Mouse (Mus musculus) midbrain, embryonic 15.5 days (tissue): ENCODE data around the gene Aspdh. TPM values are rescaled to one million over a fixed set of nuclear protein-coding genes. Genes with fewer than 3 reads are reported as not detected.
A peak's percentile ranks its signal among the peaks of the same experiment; 100 is the strongest.

ENCODE experiments used
- ATAC-seq: fragments of 200-750 bp; cut with Nextera tagmentation; replicated peaks from 2 replicates; pipeline ENCODE4 v1.8.0; 2017; ENCODE audit warnings: moderate TSS enrichment
- H3K27ac ChIP-seq: fragments of 300-500 bp; sonication (generic); 2 replicates; pipeline ENCODE4 v1.5.1; 2015; ENCODE audit warnings: mild to moderate bottlenecking, inconsistent platforms
- H3K27me3 ChIP-seq: fragments of 300-500 bp; sonication (generic); replicated peaks from 2 replicates; pipeline ENCODE4 v1.6.1; 2015; ENCODE audit warnings: inconsistent platforms
- H3K36me3 ChIP-seq: fragments of 300-500 bp; sonication (generic); replicated peaks from 2 replicates; pipeline ENCODE4 v1.6.1; 2015; ENCODE audit warnings: inconsistent platforms
- H3K4me1 ChIP-seq: fragments of 300-500 bp; sonication (generic); 2 replicates; pipeline ENCODE4 v1.6.1; 2015; ENCODE audit warnings: inconsistent platforms
- H3K4me2 ChIP-seq: fragments of 300-500 bp; sonication (generic); 2 replicates; pipeline ENCODE4 v1.6.1; 2015; ENCODE audit warnings: inconsistent platforms, mild to moderate bottlenecking, moderate library complexity
- H3K4me3 ChIP-seq: fragments of 300-500 bp; sonication (generic); 2 replicates; pipeline ENCODE4 v1.5.1; 2015; ENCODE audit warnings: mild to moderate bottlenecking, inconsistent platforms
- H3K9ac ChIP-seq: fragments of 300-500 bp; sonication (generic); 2 replicates; pipeline ENCODE4 v1.6.1; 2015; ENCODE audit warnings: mild to moderate bottlenecking, inconsistent platforms
- H3K9me3 ChIP-seq: fragments of 300-500 bp; sonication (generic); 2 replicates; pipeline ENCODE4 v1.6.1; 2016; ENCODE audit warnings: inconsistent platforms
- WGBS: fragments of 180-500 bp; shearing (Covaris S2); methylation state at CpG from one replicate; pipeline ENCODE4 v1.1.7; 2015; ENCODE audit warnings: mixed read lengths; 5-methylcytosine and 5-hydroxymethylcytosine counted together
- polyA plus RNA-seq: library from polyadenylated mRNA; unstranded; fragments of >200 nt; fragmentation: Nextera tagmentation; extraction: Ambion mirVana; gene quantifications from 2 replicates; pipeline ENCODE4 v1.2.1, GENCODE M21; 2015

Gene Aspdh
- polyA plus RNA-seq, 1 experiment from 2014 or later: 6.0 TPM

- 79% methylated on average over 6 of the region's 6 CpGs for WGBS
- Histone ChIP-seq H3K9ac (no peak overlapping the region), H3K27ac (no peak overlapping the region), H3K4me1 (peaks cover 25% of the 10 kb centered on the region), H3K36me3 (peaks cover 54% of the 10 kb centered on the region), H3K4me2 (no peak overlapping the region), H3K9me3 (no peaks in the 10 kb centered on the region), H3K4me3 (no peak overlapping the region), H3K27me3 (no peaks in the 10 kb centered on the region)
- ATAC-seq: no peak
Observed at GRCm38 (mm10) chr7:44460067-44460466, 5.1 kb upstream of the Aspdh start.

DNA sequence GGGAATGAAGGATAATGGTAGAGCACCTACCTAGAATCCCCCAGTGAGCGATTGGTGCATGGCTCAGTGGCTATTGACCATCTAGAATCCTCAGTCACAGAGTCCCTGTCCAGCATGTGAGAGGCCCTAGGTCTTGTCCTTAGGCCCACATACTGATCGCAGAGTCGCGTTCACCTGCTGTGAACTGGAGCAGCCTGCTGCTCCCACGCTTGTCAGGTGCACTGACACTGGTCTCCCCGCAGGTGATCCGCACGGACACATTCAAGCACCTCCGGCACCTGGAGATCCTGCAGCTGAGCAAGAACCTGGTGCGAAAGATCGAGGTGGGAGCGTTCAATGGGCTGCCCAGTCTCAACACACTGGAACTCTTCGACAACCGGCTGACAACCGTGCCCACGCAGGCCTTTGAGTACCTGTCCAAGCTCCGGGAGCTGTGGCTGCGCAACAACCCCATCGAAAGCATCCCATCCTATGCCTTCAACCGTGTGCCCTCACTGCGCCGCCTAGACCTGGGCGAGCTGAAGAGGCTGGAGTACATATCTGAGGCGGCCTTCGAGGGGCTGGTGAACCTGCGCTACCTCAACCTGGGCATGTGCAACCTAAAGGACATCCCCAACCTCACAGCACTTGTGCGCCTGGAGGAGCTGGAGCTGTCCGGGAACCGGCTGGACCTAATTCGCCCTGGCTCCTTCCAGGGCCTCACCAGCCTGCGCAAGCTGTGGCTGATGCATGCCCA is 4.3 kb upstream of the Aspdh start:
- no peak overlapping the region for H3K4me2 ChIP-seq
- peaks cover 32% of the 10 kb centered on the region for H3K4me1 ChIP-seq
- no peaks in the 10 kb centered on the region for H3K27me3 ChIP-seq
- no peak for ATAC-seq
- H3K27ac ChIP-seq: no peak overlapping the region
- H3K9me3 ChIP-seq: no peaks in the 10 kb centered on the region
- WGBS: 84% methylated on average over 31 of the region's 31 CpGs
- H3K36me3 ChIP-seq: peaks cover 54% of the 10 kb centered on the region
- no peak overlapping the region for H3K9ac ChIP-seq
- H3K4me3 ChIP-seq: no peak overlapping the region

- no peak overlapping the region for H3K4me2 ChIP-seq
- no peak overlapping the region for H3K27ac ChIP-seq
- H3K9me3 ChIP-seq: no peaks in the 10 kb centered on the region
- no peak overlapping the region for H3K4me3 ChIP-seq
- ATAC-seq: no peak
- peaks cover 39% of the 10 kb centered on the region for H3K4me1 ChIP-seq
- H3K9ac ChIP-seq: no peak overlapping the region
- no peaks in the 10 kb centered on the region for H3K27me3 ChIP-seq
- peaks cover 51% of the 10 kb centered on the region for H3K36me3 ChIP-seq
- WGBS: 80% methylated on average over 53 of the region's 57 CpGs
Observed at GRCm38 (mm10) chr7:44461503-44462217, 3.5 kb upstream of the Aspdh start.

- 33% methylated on average over 77 of the region's 77 CpGs for WGBS
- no peak overlapping the region for H3K9ac ChIP-seq
- no peak overlapping the region for H3K4me3 ChIP-seq
- peaks cover 46% of the 10 kb centered on the region for H3K4me1 ChIP-seq
- ATAC-seq: no peak
- no peaks in the 10 kb centered on the region for H3K27me3 ChIP-seq
- no peak overlapping the region for H3K27ac ChIP-seq
- peaks cover 44% of the 10 kb centered on the region for H3K36me3 ChIP-seq
- no peaks in the 10 kb centered on the region for H3K9me3 ChIP-seq
- no peak overlapping the region for H3K4me2 ChIP-seq
Observed at GRCm38 (mm10) chr7:44462218-44463055, 2.8 kb upstream of the Aspdh start.

- Histone ChIP-seq H3K4me3 (no peak overlapping the region), H3K4me2 (no peak overlapping the region), H3K27ac (no peak overlapping the region; the same call in 1 of the 2 replicates), H3K4me1 (peaks cover 48% of the 10 kb centered on the region), H3K27me3 (no peaks in the 10 kb centered on the region), H3K9me3 (no peaks in the 10 kb centered on the region), H3K36me3 (peaks cover 38% of the 10 kb centered on the region), H3K9ac (no peak overlapping the region)
- ATAC-seq: no peak
- 40% methylated on average over 8 of the region's 8 CpGs for WGBS
Observed at GRCm38 (mm10) chr7:44463056-44463425, 2.1 kb upstream of the Aspdh start.

DNA sequence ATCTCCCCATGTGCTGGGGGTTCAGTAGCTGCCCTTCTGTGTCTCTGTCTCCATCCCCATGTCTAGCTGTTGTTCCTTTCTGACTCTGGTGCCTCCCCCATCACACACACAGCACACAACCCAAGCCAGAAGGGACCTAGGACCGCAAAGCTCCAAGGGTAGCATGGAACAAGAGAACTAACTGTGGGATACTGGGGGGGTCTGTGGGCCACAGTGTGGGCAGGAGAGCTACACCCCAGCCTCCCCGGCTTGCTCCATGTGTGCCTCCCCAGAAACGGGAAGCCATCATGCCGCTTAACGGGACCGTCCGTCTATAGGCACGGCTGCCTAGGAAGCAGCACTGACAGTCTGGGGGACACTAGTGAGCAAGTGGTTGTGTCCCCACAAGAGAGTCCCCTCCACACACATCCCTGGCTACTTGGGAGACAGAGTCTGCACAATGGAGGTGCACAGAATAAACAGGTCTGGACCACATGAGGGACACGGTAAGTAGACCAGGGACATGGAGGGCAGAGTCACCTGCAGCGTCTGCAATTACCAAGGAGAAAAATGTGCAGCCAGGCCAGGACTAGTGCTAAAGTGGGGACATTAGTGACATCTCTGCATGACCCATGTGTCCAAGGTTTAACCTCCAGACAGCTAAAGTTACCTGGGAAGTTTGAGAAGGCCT is 1.5 kb upstream of the Aspdh start:
- WGBS: 78% methylated on average over 10 of the region's 10 CpGs

DNA sequence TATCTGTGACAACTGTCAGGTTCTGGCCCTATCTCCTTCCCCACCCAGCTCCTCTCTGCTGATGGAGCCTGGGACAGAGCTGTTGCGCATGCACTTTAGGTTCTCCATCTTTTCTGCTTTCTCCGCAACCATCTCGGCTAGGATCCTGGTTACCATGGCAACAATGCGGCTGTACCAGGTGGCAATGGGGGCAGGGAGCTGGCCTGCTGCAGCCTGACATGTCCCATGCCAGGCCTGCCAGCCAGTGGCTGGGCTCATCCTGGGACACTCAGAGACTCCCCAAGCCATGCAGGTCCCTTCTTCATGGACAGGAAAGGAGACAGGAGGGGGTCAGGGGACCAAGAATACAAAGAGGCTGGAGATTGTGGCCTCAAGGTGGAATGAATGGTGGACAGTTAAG is 680 bp upstream of the Aspdh start:
- no peaks in the 10 kb centered on the region for H3K9me3 ChIP-seq

More for the DNA sequence above, 1.5 kb upstream of the Aspdh start:
- no peak overlapping the region for H3K4me3 ChIP-seq
- no peak overlapping the region for H3K4me2 ChIP-seq
- H3K36me3 ChIP-seq: peaks cover 33% of the 10 kb centered on the region
- H3K9ac ChIP-seq: peak overlapping the region; percentile 13; the same call in 1 of the 2 replicates
- no peak for ATAC-seq
- H3K9me3 ChIP-seq: no peaks in the 10 kb centered on the region
- H3K27me3 ChIP-seq: no peaks in the 10 kb centered on the region
- H3K27ac ChIP-seq: peak overlapping the region; percentile 86
- peaks cover 53% of the 10 kb centered on the region for H3K4me1 ChIP-seq

GRCm38 (mm10) chr7:44466006-44466887 is 1.1 kb downstream of the Aspdh start:
- 76% methylated on average over 10 of the region's 10 CpGs for WGBS
- no peak overlapping the region for H3K9ac ChIP-seq
- H3K9me3 ChIP-seq: no peaks in the 10 kb centered on the region
- peaks cover 67% of the 10 kb centered on the region for H3K4me1 ChIP-seq
- no peak overlapping the region for H3K4me2 ChIP-seq
- peak overlapping the region; percentile 95 for H3K27ac ChIP-seq
- no peak for ATAC-seq
- peaks cover 14% of the 10 kb centered on the region for H3K36me3 ChIP-seq
- no peak overlapping the region for H3K4me3 ChIP-seq
- H3K27me3 ChIP-seq: no peaks in the 10 kb centered on the region

More for the DNA sequence above, 680 bp upstream of the Aspdh start:
- H3K27me3 ChIP-seq: no peaks in the 10 kb centered on the region
- H3K9ac ChIP-seq: peak overlapping the region; percentile 13
- peaks cover 61% of the 10 kb centered on the region for H3K4me1 ChIP-seq
- 0 out of 2 replicates have a peak, but pooled peaks have one; percentile 0 for ATAC-seq
- no peak overlapping the region for H3K4me3 ChIP-seq
- peak overlapping the region; percentile 86 for H3K27ac ChIP-seq
- peaks cover 25% of the 10 kb centered on the region for H3K36me3 ChIP-seq
- peak overlapping the region; percentile 16 for H3K4me2 ChIP-seq
- 6% methylated on average over 4 of the region's 4 CpGs for WGBS

GRCm38 (mm10) chr7:44466888-44467311 is 1.7 kb downstream of the Aspdh start:
- WGBS: 74% methylated on average over 16 of the region's 16 CpGs
- Histone ChIP-seq H3K27me3 (no peaks in the 10 kb centered on the region), H3K36me3 (peaks cover 7% of the 10 kb centered on the region), H3K4me2 (peak overlapping the region; percentile 7; the same call in 1 of the 2 replicates), H3K9me3 (no peaks in the 10 kb centered on the region), H3K9ac (no peak overlapping the region), H3K27ac (peak overlapping the region; percentile 95), H3K4me1 (peaks cover 67% of the 10 kb centered on the region), H3K4me3 (no peak overlapping the region)
- ATAC-seq: 0 out of 2 replicates have a peak, but pooled peaks have one; percentile 1

DNA sequence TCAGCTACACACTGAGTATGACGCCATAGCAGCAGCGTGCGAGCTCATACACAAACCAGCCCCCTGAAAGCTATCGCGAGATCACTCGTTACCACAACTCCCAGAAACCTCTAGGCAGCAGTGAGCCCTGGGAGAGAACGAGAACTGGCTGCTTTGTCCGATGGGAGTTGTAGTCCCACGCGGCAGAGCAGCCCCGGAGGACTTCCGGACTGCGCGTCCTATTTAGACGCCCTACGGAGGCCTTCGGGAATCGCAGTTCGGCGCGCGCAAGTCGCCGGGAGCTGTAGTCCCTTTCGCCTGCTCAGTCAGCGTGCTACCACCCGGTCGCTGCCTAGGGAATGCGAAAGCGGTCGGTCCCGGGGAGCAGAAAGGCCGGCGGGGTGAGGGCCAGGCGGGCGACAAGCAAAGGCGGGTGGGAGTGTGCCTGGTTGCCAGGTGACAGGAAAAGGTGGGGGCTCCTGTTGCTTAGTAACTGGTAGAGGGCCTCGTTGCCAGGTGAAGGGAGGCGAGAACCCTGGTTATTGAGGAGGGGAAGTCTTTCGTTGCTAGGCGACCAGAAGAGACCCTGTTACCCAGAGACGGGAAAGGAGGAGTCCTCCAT is 2.7 kb downstream of the Aspdh start, which contains the start of gene Josd2:
Gene Josd2 (plus strand): TSS at position 170 of the 601 bp plus-strand sequence.
- no peaks in the 10 kb centered on the region; the same call in 1 of the 2 replicates for H3K36me3 ChIP-seq
- H3K4me3 ChIP-seq: peak within 1 kb of the TSS; percentile 52
- no peaks in the 10 kb centered on the region for H3K9me3 ChIP-seq
- H3K9ac ChIP-seq: peak within 1 kb of the TSS; percentile 55
- WGBS: under 1% methylated on average over 42 of the region's 42 CpGs
- H3K27me3 ChIP-seq: no peaks in the 10 kb centered on the region
- peak; percentile 91 for ATAC-seq
- peaks cover 64% of the 10 kb centered on the region for H3K4me1 ChIP-seq
- H3K27ac ChIP-seq: peak within 1 kb of the TSS; percentile 95
- peak within 1 kb of the TSS; percentile 65 for H3K4me2 ChIP-seq
